Mouse (Mus musculus) MEL (cell line): Measurements from ENCODE around the gene Pard6a. TPM values are rescaled to one million over a fixed set of nuclear protein-coding genes. Genes with fewer than 3 reads are reported as not detected.

Experiments
- DNase-seq: peaks from one replicate; pipeline ENCODE4 v3.0.0; 2011; ENCODE audit warnings: low read depth, low spot score
- H3K27ac ChIP-seq: 2 replicates; pipeline ENCODE4 v1.5.1; 2012; ENCODE audit warnings: low read depth, mild to moderate bottlenecking, control low read depth, low read length, moderate library complexity; ENCODE audit not compliant: control insufficient read depth
- H3K27me3 ChIP-seq, 2 experiments: fragments of 150-350 bp in 1 of 2; sonication (generic) in 1 of 2; 2 replicates each; pipeline ENCODE4 v1.6.1; 2012; ENCODE audit warnings: low read length in 2 of 2, mild to moderate bottlenecking in 2 of 2, improper control_type of control experiment in 1 of 2, moderate library complexity in 1 of 2; ENCODE audit not compliant: insufficient read depth in 2 of 2, control insufficient read depth in 1 of 2
- H3K36me3 ChIP-seq, 2 experiments: 2 replicates each; pipeline ENCODE4 v1.6.1; 2012 to 2014; ENCODE audit warnings: low read length in 2 of 2, improper control_type of control experiment in 1 of 2, inconsistent platforms in 1 of 2, mild to moderate bottlenecking in 1 of 2; ENCODE audit not compliant: insufficient read depth in 2 of 2, control insufficient read depth in 1 of 2
- H3K4me1 ChIP-seq, 2 experiments: fragments of 150-350 bp in 1 of 2; sonication (generic) in 1 of 2; 2 replicates each; pipeline ENCODE4 v1.6.1; 2012; ENCODE audit warnings: low read length in 2 of 2, improper control_type of control experiment in 1 of 2, mild to moderate bottlenecking in 1 of 2; ENCODE audit not compliant: insufficient read depth in 2 of 2, control insufficient read depth in 1 of 2
- H3K4me3 ChIP-seq, 2 experiments: fragments of 150-350 bp in 1 of 2; sonication (generic) in 1 of 2; 2 replicates each; pipeline ENCODE4 v1.5.1; 2012; ENCODE audit warnings: low read depth in 2 of 2, low read length in 2 of 2, mild to moderate bottlenecking in 2 of 2, moderate library complexity in 2 of 2, control low read depth in 1 of 2, improper control_type of control experiment in 1 of 2; ENCODE audit not compliant: control insufficient read depth in 1 of 2, insufficient read depth in 1 of 2
- H3K79me2 ChIP-seq: 2 replicates; pipeline ENCODE4 v1.6.1; 2012; ENCODE audit warnings: mild to moderate bottlenecking, low read length, moderate library complexity; ENCODE audit not compliant: control insufficient read depth, poor library complexity, insufficient read depth
- H3K9ac ChIP-seq: 2 replicates; pipeline ENCODE4 v1.6.1; 2012; ENCODE audit warnings: low read depth, mild to moderate bottlenecking, control low read depth, low read length, moderate library complexity; ENCODE audit not compliant: control insufficient read depth, poor library complexity, severe bottlenecking
- H3K9me3 ChIP-seq: fragments of 150-350 bp; sonication (generic); replicated peaks from 2 replicates; pipeline ENCODE4 v1.6.1; 2012; ENCODE audit warnings: mild to moderate bottlenecking, low read length, improper control_type of control experiment, moderate library complexity; ENCODE audit not compliant: insufficient read depth
- CHD2 ChIP-seq: IDR thresholded peaks from 2 replicates; pipeline ENCODE4 v1.6.1; 2011; ENCODE audit warnings: low read length, improper control_type of control experiment
- CTCF ChIP-seq, 3 experiments: IDR thresholded peaks in 2 of 3; conservative IDR thresholded peaks in 1 of 3; 2 replicates each; pipeline ENCODE4 v1.5.1; 2011 to 2012; ENCODE audit warnings: low read length in 3 of 3, low read depth in 2 of 3, mild to moderate bottlenecking in 2 of 3, improper control_type of control experiment in 1 of 3, inconsistent platforms in 1 of 3, mixed read lengths in 1 of 3, moderate library complexity in 1 of 3; ENCODE audit not compliant: control insufficient read depth in 1 of 3, insufficient read depth in 1 of 3, poor library complexity in 1 of 3, severe bottlenecking in 1 of 3
- ELF1 ChIP-seq: IDR thresholded peaks from 2 replicates; pipeline ENCODE4 v1.6.1; 2014; ENCODE audit warnings: low read depth, mild to moderate bottlenecking, inconsistent platforms, low read length, improper control_type of control experiment, moderate library complexity
- EP300 ChIP-seq, 2 experiments: IDR thresholded peaks; 2 replicates each; pipeline ENCODE4 v1.6.1; 2011; ENCODE audit warnings: improper control_type of control experiment in 2 of 2, low read length in 2 of 2, low read depth in 1 of 2, mild to moderate bottlenecking in 1 of 2
- ETS1 ChIP-seq: IDR thresholded peaks from 2 replicates; pipeline ENCODE4 v1.6.1; 2012; ENCODE audit warnings: low read depth, mild to moderate bottlenecking, inconsistent platforms, low read length, improper control_type of control experiment, moderate library complexity
- GATA1 ChIP-seq: IDR thresholded peaks from 2 replicates; pipeline ENCODE4 v1.6.1; 2011; ENCODE audit warnings: low read depth, low read length, improper control_type of control experiment
- JUND ChIP-seq: IDR thresholded peaks from 2 replicates; pipeline ENCODE4 v1.6.1; 2011; ENCODE audit warnings: low read depth, mild to moderate bottlenecking, improper control_type of control experiment, low read length
- KAT2A ChIP-seq: conservative IDR thresholded peaks from 2 replicates; pipeline ENCODE4 v1.6.1; 2012; ENCODE audit warnings: low read depth, low read length, improper control_type of control experiment, inconsistent platforms
- MAX ChIP-seq: IDR thresholded peaks from 2 replicates; pipeline ENCODE4 v1.6.1; 2011; ENCODE audit warnings: low read length, improper control_type of control experiment
- MXI1 ChIP-seq: IDR thresholded peaks from 2 replicates; pipeline ENCODE4 v1.6.1; 2011; ENCODE audit warnings: mild to moderate bottlenecking, low read depth, low read length, improper control_type of control experiment
- NRF1 ChIP-seq: IDR thresholded peaks from 2 replicates; pipeline ENCODE4 v1.6.1; 2014; ENCODE audit warnings: low read depth, mild to moderate bottlenecking, inconsistent platforms, low read length, improper control_type of control experiment, moderate library complexity; ENCODE audit not compliant: poor library complexity, insufficient read depth, severe bottlenecking
- POLR2A ChIP-seq, 2 experiments: IDR thresholded peaks; 2 replicates each; pipeline ENCODE4 v1.6.1; 2011 to 2012; ENCODE audit warnings: low read length in 2 of 2, mild to moderate bottlenecking in 2 of 2, control low read depth in 1 of 2, improper control_type of control experiment in 1 of 2, low read depth in 1 of 2, moderate library complexity in 1 of 2; ENCODE audit not compliant: control insufficient read depth in 1 of 2, insufficient read depth in 1 of 2, poor library complexity in 1 of 2
- POLR2AphosphoS2 ChIP-seq: IDR thresholded peaks from 2 replicates; pipeline ENCODE4 v1.6.1; 2011; ENCODE audit warnings: low read length, improper control_type of control experiment
- RAD21 ChIP-seq: IDR thresholded peaks from 2 replicates; pipeline ENCODE4 v1.6.1; 2011; ENCODE audit warnings: mild to moderate bottlenecking, low read depth, low read length, improper control_type of control experiment
- RCOR1 ChIP-seq: IDR thresholded peaks from 2 replicates; pipeline ENCODE4 v1.6.1; 2012; ENCODE audit warnings: low read depth, mild to moderate bottlenecking, inconsistent platforms, low read length, improper control_type of control experiment
- TBP ChIP-seq: IDR thresholded peaks from 2 replicates; pipeline ENCODE4 v1.8.0; 2011; ENCODE audit warnings: low read depth, low read length, improper control_type of control experiment
- UBTF ChIP-seq: IDR thresholded peaks from 2 replicates; pipeline ENCODE4 v1.6.1; 2012; ENCODE audit warnings: low read depth, mild to moderate bottlenecking, inconsistent platforms, low read length, improper control_type of control experiment, moderate library complexity, borderline replicate concordance; ENCODE audit not compliant: insufficient read depth
- USF1 ChIP-seq: IDR thresholded peaks from 2 replicates; pipeline ENCODE4 v1.6.1; 2014; ENCODE audit warnings: low read depth, mild to moderate bottlenecking, inconsistent platforms, low read length, improper control_type of control experiment, moderate library complexity
- ZC3H11A ChIP-seq: IDR thresholded peaks from 2 replicates; pipeline ENCODE4 v1.6.1; 2012; ENCODE audit warnings: low read depth, mild to moderate bottlenecking, inconsistent platforms, low read length, improper control_type of control experiment
- ZMIZ1 ChIP-seq: IDR thresholded peaks from 2 replicates; pipeline ENCODE4 v1.6.1; 2012; ENCODE audit warnings: low read depth, mild to moderate bottlenecking, inconsistent platforms, low read length, improper control_type of control experiment, moderate library complexity
- ZNF384 ChIP-seq: IDR thresholded peaks from 2 replicates; pipeline ENCODE4 v1.6.1; 2012; ENCODE audit warnings: low read depth, mild to moderate bottlenecking, inconsistent platforms, low read length, improper control_type of control experiment
- polyA plus RNA-seq, 2 experiments: library from polyadenylated mRNA; stranded (reverse) in 1 of 2; unstranded in 1 of 2; fragments of >175 nt in 1 of 2; fragments of >200 nt in 1 of 2; gene quantifications; 2 replicates each; pipeline versions ENCODE4 v1.2.1 to v1.2.4; 2012; ENCODE audit warnings: low replicate concordance in 2 of 2, low read depth in 1 of 2; ENCODE audit not compliant: insufficient read length in 2 of 2, insufficient read depth in 1 of 2, missing spikeins in 1 of 2
- total RNA-seq: library from RNA; depleted of rRNA; stranded (reverse); fragments of 300-350 nt; gene quantifications from 2 replicates; pipeline ENCODE4 v1.2.3, GENCODE M21; 2012

The Pard6a gene
- total and polyA plus RNA-seq, 3 experiments, result 12.3 to 20.5 TPM; not detected in 1

DNA sequence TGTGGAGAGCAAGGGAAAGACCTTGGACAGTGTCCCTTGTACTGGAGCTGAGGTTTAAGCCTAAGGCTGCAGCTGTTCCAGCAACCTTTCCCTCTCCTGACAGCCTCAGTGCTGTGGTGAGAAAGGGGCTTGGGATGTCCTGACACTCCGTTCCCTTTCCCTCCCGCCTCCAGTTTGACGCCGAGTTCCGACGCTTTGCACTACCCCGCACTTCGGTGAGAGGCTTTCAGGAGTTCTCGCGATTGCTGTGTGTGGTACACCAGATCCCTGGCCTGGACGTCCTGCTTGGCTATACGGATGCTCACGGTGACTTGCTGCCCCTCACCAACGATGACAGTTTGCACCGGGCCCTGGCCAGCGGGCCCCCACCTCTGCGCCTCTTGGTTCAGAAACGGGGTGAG, 1.1 kb downstream of the Pard6a start:
- Histone ChIP-seq H3K36me3 (peaks cover 0 to 11% of the 10 kb centered on the region in 2 experiments; a peak in 2 of 4 replicates), H3K9me3 (no peaks in the 10 kb centered on the region), H3K79me2 (peaks cover 10% of the 10 kb centered on the region), H3K27me3 (no peaks in the 10 kb centered on the region), H3K9ac (peak overlapping the region; percentile 66), H3K4me3 (peak overlapping the region; percentile 63 to 65), H3K27ac (no peak overlapping the region), H3K4me1 (peaks cover 5 to 15% of the 10 kb centered on the region in 2 experiments; a peak in 3 of 4 replicates)
- DNase-seq, result no peak
- TF ChIP-seq POLR2AphosphoS2 (no peak; the same call in 1 of the 2 replicates), MXI1 (no peak), ZC3H11A (no peak), TBP (no peak), USF1 (no peak)

GRCm38 (mm10) chr8:105702731-105703415, 1.9 kb downstream of the Pard6a start:
- H3K27ac ChIP-seq, result no peak overlapping the region
- no peak for TF ChIP-seq KAT2A
- TF ChIP-seq CTCF (IDR thresholded peaks at IDR 0.05 in 2 of 3, conservative IDR thresholded peaks at IDR 0.05 in 1 of 3; ENCODE audit: control insufficient read depth in 1 of 3, insufficient read depth in 1 of 3, low read depth in 2 of 3, low read length in 3 of 3, poor library complexity in 1 of 3, severe bottlenecking in 1 of 3), result no peak
- no peak for TF ChIP-seq JUND
- no peak for TF ChIP-seq ETS1
- no peak for TF ChIP-seq GATA1
- TF ChIP-seq EP300 (IDR thresholded peaks at IDR 0.05; ENCODE audit: low read depth in 1 of 2, low read length in 2 of 2), result no peak
- no peak for TF ChIP-seq POLR2A (IDR thresholded peaks at IDR 0.05; ENCODE audit: control insufficient read depth in 1 of 2, insufficient read depth in 1 of 2, low read depth in 1 of 2, low read length in 2 of 2, poor library complexity in 1 of 2)
- TF ChIP-seq ZMIZ1, result no peak
- no peak for TF ChIP-seq ZNF384
- TF ChIP-seq ZC3H11A, result no peak
- no peak for TF ChIP-seq UBTF
- no peak for TF ChIP-seq RAD21
- TF ChIP-seq CHD2, result no peak
- no peak for TF ChIP-seq MAX
- no peak for TF ChIP-seq ELF1
- no peak for TF ChIP-seq NRF1
- TF ChIP-seq TBP, result no peak
- no peak for TF ChIP-seq POLR2AphosphoS2
- TF ChIP-seq RCOR1, result no peak
- TF ChIP-seq, all 39 proteins: peak for 0
- Histone ChIP-seq H3K9ac (no peak overlapping the region), H3K4me1 (peaks cover 5 to 15% of the 10 kb centered on the region in 2 experiments; a peak in 3 of 4 replicates), H3K79me2 (peaks cover 17% of the 10 kb centered on the region), H3K4me3 (no peak overlapping the region), H3K27me3 (no peaks in the 10 kb centered on the region), H3K36me3 (peaks cover 0 to 11% of the 10 kb centered on the region in 2 experiments; a peak in 2 of 4 replicates), H3K9me3 (no peaks in the 10 kb centered on the region)
- no peak for DNase-seq
